Mouse (Mus musculus) kidney, postnatal 25 days (tissue): ENCODE measurements around the gene Plekhg6.

Source experiments
- DNase-seq, 2 experiments: peaks; one replicate each; pipeline ENCODE4 v3.0.0; 2021; ENCODE audit warnings: mixed read lengths in 2 of 2

Plekhg6 gene

GRCm38 (mm10) chr6:125353221-125353620, 27.4 kb downstream of the Plekhg6 start:
- no peak for DNase-seq

- DNase-seq, result no peak
Measured at GRCm38 (mm10) chr6:125352811-125353210, 27.8 kb downstream of the Plekhg6 start.

DNA sequence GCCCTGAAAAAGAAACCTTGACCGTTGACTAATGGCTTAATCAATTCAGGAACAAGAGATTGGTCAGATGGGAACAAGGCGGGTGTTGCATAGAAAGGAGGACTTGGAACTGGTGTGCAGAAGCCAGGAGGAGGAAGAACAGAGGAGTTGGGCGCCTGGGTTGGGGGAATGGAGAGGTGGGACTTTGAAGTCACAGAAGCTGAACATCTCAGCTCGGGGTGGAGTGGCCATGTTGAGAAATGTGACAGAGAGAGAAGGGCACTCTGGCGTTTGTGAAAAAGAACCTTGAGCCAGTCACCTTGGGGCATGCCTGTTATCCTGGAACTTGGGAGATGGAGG, 28.6 kb downstream of the Plekhg6 start:
- no peak for DNase-seq

DNA sequence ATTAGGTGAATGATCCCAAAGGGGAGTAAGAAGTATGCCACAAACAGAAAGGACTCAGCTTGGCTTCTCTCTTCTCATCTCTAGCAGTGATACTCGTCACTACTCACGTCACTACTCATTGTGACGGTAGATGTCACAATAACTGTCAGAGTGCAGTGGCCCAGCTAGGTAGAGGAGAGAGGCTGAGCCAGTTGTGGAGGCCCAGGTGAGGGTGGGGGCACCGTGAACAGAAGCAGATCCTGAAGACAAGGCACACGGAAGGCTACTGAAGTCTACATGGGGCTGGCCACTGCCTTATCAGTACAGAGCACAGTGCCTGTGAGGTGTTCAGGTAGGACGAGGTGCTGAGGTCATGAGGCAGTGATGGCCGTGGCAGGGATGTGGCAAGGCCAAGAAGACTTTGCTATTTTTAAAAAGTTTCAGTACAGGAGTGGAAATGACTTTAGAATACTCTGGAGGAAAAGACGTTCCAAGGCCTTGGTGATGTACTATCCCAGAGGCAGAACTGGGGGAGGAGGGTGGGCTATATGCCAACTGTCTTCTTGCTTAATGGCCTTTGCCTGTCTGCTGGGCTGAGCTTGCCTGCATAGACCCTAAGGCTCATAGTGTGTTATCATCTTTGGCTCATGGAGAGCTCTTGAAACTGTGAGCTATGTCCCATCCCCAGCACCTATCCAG, 29.1 kb downstream of the Plekhg6 start:
- peak; percentile 63 to 78 for DNase-seq

DNA sequence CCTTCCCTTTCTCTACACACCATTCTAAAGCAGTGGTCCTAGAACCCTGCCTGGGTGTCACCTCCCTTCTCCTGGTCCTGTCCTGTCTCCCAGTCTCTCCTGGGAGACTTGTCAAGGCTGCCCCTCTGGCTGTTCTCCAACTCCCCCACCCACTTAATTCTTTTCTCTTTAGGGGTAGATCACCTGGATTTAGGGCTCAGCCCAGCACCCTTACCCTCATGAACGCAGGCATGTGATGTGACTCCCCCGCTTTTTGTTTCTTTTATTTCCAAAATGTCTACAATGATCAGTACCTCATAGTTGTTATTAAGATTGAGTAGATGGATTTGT, 29.6 kb downstream of the Plekhg6 start:
- no peak for DNase-seq

GRCm38 (mm10) chr6:125350231-125350994, 30.2 kb downstream of the Plekhg6 start:
- DNase-seq, result peak; percentile 43 to 68

DNA sequence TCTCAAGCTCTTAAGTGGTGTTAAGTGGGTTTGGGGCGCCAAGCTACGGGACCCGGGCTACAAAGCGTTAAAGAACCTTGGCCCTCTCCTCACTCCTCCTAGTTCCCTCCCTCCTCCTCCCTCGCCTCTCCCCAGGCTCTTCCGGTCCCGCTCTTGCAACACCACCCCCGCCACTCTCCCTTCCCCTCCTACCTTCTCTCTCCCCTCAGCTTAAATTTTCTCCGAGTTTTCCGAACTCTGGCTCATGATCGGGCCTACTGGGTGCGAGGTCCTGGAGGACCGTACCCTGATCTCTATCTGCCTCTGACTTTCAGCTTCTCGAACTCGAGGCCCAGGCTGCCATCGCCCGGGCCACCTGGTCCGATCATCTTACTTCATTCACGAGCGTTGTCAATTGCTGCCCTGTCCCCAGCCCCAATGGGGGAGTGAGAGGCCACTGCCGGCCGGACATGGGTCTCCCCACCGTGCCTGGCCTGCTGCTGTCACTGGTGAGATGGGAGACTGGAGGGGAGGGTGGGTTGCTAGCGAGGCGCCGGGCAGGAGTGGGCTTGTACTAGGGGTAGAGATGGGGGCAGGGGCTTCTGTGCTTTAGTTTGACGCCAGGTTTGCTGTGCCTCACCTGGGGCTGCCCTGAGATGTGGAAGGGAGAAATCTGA, 30.9 kb downstream of the Plekhg6 start:
- DNase-seq, result peak; percentile 79 to 90

DNA sequence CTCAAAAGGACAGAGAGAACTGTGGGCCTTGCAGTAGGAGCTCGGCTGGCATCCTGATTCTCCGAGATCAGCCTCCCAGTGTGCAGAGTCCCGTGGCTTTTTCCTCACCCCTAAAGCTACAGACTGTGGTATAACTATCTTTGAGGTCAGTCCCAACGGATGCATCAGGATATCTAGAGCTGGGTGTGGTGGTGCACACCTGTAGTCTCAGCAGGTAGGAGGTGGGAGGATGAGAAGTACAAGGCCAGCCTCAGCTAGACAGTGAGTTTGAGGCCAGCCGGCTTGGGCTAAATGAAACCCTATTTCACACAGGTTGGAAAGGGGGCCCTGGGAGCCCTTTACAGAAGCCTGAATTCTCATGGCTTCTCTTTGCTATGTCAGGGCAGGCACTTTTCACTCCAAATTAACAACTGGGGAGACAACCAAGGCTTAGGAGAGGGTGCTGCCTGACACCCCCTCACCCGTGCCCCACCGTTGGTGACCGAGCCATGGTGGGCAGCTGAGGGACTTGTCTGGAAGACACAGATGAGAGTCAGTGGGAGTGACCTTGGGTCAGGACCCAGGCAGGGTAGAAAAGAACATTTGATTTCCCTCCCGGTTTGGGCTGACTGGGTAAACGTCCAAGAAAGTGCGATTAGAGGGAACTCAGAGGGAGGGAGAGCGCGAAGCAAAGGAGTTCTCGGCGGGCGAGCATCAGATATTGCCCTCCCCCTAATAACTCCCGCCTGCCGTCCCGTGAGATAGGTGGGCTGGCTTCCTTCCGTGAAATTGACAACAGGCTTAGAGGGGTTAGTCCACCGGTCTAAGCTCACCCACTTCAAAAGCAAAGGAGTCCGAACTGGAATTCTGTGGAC, 31.6 kb downstream of the Plekhg6 start, which contains the start of gene Tnfrsf1a:
Gene Tnfrsf1a, plus strand, starts transcription at position 642 of the 854 bp plus-strand sequence.
- no peak for DNase-seq

DNA sequence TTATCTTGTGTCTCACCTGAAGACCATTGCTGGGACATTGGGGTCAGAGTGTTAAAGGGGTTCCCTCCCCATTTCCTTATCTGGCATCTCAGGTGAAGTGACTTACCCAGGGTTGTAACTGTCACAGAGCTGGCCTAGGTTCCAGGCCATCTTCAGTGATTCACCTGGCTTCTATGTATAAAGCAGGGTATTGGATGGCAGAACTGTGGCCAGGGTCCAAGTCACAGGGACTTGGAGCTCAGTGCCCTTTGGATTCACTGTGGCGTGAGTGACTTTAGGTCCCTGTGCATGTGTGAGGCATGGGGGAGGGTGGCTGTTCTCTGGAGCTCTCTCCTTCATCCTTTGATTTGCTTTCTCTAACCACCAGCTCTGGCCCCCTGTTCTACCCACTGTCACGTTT, 34.6 kb downstream of the Plekhg6 start:
- DNase-seq, result peak; percentile 62 to 79

DNA sequence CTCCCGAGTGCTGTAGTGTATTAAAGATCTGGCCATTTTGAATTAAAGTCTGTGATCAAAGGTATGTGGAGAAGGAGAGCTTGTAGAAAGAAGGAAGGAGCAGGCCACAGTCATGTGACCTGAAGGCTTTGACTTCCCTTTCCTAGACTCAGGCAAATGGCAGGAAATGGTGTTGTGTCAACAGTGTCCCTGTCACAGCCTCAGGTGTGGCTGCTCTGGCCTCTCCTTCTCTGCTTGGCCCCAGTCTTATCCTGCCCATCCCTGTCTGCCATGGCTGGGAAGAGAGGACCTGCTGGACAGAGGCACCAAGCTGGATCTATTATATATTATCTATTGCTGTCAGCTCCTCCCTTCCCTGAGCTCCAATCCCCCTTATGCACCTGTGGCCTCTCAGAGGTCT, 35.0 kb downstream of the Plekhg6 start:
- DNase-seq, result no peak

- no peak for DNase-seq
Measured at GRCm38 (mm10) chr6:125344866-125345265, 35.7 kb downstream of the Plekhg6 start.

- DNase-seq, result peak; percentile 50 to 75
Measured at GRCm38 (mm10) chr6:125344084-125344483, 36.5 kb downstream of the Plekhg6 start.

DNA sequence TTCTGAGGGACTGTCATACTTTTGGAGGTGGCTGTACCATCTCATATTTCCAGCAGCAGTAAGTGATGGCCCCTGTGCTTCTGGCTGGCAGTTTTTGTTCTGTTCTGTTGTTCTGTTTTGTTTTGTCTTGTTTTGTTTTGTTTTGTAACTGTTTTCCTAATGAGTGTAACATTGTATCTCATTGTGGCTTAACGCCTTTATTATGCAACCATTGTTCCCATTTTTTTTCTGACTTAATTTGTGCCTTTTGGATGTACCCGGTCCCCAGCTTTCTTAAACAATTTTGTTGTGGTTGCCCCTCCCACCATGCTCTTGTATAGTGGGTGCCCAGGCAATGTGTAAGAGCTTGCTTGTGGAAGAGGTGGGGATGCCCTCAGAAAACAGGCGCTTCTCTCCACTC, 38.4 kb downstream of the Plekhg6 start:
- no peak for DNase-seq

GRCm38 (mm10) chr6:125340244-125340643, 40.3 kb downstream of the Plekhg6 start:
- DNase-seq, result no peak

GRCm38 (mm10) chr6:125338791-125339660, 41.6 kb downstream of the Plekhg6 start:
- no peak for DNase-seq

DNA sequence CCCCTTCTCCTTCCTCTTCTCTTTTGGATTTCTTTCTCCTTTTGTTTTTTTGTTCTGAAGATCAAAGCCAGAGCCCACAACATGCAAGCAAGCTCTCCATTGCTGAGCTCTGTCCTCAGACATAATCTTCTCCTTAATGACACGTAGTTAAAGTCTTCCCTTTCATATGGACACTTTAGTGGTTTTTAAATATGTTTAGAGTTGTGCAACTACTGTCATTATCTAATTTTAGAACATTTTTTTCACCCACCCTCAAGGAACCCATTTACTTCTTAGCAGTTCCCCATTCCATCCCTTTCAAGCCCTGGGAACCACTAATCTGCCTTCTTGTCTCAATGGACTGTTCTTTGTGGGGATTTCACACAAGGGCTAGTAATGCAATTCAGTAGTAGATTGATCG, 46.2 kb downstream of the Plekhg6 start:
- no peak for DNase-seq

DNA sequence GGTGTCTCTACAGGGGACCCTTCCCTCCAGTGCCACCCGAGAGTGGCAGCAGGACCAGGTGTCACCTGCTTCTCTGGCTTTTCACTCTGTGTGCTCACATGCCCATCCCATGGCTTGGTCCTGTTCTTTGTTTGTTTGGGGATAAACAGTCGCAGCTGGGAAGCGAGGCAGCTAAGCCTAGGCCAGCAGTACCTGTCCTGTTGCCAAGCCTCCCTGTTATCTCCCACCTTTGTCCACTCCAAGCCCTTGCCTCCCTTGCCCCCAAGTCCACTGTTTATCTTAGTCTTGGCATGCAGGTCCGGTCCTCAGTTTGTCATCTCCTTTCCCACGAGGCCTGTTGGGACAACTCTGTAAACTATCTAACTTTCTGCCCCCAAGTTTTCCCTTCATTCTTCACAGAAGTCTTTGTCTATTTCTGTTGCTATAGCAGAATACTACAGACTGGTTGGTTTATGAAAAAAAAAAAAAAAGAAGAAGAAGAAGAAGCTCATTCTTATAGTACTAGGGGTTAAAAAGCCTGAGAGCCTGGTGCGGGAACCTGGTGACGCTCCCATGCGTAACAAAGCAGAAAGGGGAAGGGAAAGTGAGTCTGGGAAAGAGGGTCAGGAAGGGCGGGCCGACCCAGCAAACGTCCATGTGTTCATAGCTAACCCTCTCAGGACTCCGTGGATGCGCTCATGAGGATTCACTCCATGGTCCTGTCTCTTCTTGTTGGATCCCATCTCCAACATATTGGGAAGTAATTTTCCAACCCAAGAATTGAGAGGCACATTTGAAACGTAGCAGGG, 47.3 kb downstream of the Plekhg6 start:
- DNase-seq, result peak in 1 of 2 experiments; percentile 22

- peak; percentile 97 for DNase-seq
Measured at GRCm38 (mm10) chr6:125330626-125331326, 49.8 kb downstream of the Plekhg6 start.

DNA sequence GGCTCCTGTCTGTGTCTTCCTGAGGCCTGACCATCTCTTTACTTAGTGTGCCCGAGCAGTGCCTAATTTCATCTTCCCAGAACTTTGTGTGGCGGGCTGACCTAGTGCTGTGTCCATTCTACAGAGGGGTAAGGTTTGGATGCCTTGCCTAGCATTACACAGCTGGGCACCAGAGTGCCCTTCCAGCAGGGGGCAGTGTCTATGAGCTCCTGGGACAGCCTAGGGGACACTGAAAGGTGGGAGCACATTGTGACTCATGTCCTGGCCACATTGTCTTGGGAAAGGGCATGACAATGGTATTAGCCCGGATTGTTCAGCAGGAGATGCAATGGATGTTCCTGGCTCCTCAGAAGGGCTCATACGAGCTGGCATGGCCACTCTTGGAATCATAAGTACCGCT, 52.4 kb downstream of the Plekhg6 start:
- DNase-seq, result peak; percentile 75 to 77

DNA sequence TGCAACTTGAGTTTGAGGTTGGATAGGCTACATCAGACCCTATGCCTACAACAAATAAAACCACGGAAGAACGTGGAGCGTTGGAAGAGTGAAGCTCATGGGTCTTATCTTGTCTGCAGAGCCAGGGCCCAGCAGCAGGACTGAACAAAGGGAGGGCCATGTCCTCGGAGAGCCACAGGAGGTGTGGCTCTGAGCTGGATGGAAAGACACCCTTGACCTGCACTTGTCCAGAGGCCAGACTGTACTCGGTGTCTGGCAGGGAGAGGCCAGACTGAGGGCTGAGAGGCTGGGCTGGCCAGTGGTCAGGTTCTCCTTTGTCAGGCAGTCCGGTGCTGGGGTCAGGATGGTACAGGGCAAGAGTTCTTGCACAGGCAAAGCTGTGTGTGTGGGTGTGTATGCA, 55.3 kb downstream of the Plekhg6 start:
- DNase-seq, result no peak

DNA sequence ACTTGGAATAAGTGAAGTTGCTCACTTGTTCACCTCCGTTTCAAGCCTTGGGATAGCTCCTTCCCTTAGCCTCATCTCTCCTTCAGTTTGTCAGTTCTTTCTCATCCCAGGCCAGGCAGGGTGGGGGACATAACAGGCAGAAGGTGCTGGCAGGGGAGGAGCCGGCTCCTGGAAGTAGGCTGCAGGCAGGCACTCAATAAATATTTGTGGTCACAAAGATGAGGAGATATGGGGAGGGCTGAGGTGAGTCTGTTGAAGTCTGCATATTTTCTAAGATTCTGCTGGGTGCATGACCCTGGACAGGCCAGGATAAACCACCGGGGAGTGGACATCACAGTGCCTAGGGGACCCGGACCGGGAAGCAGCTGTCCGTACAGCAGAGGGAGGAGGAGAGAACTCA, 57.0 kb downstream of the Plekhg6 start:
- no peak for DNase-seq
